Mouse (Mus musculus): Measurements from ENCODE around the gene Lair1. TPM values are rescaled to one million over a fixed set of nuclear protein-coding genes. Genes with fewer than 3 reads are reported as not detected.
"Not testable (repeated sequence)": the region's sequence is repeated elsewhere in the genome, so short reads cannot be mapped to it uniquely, and the experiment has no call there.

Gene Lair1
- polyA plus RNA-seq, 1 experiment from 2014 or later, result 2.6 TPM

DNA sequence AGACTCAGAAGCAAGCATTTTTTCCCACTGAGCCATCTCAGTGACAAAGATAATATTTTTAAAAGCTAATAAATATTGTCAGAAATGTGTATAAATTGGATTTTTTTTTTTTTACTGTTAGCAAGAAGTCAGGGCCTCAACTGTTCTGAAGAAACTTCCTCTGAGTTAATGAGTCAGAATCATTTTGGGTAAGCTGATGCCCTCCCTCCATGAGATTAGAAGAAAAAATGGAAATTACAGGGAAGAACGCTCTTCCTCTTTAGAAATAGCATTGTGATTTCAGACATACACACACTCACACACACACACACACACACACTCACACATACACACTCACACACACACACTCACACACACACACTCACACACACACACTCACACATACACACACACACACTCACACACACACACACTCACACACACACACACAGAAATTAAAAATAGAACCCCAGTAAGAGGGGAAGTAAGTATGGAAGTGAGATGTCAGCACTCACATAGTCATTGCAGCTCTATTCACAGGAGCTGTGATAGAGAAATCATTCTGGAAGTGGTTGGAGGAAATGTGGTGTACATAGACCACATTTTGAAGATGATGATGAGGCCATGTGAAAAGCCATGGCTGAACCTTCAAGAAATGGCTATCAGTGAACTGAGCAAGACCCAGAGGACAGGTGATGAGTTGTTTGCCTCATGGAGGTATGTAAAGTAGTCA is 866 bp upstream of the Lair1 start:
- H3K27me3 ChIP-seq (ENCODE audit: control insufficient read depth, insufficient read depth, low read length), result no peaks in the 10 kb centered on the region
- no peak overlapping the region for H3K27ac ChIP-seq (ENCODE audit: low read depth, low read length)
- no peak for ATAC-seq (ENCODE audit: low read depth)
- no peaks in the 10 kb centered on the region for H3K4me1 ChIP-seq (ENCODE audit: control insufficient read depth, insufficient read depth, low read length)
- H3K4me3 ChIP-seq (ENCODE audit: low read depth, low read length), result no peak overlapping the region
- H3K9me3 ChIP-seq (ENCODE audit: control insufficient read depth, low read length), result no peaks in the 10 kb centered on the region
- no peak overlapping the region for H3K9ac ChIP-seq (replicated peaks; ENCODE audit: low read depth, low read length)
- 93% methylated on average over 1 of the region's 1 CpGs for WGBS
- H3K4me2 ChIP-seq (ENCODE audit: low read depth, low read length), result no peak overlapping the region
- no peaks in the 10 kb centered on the region for H3K36me3 ChIP-seq (ENCODE audit: control insufficient read depth, insufficient read depth, low read length)

GRCm38 (mm10) chr7:4060602-4061188 is 2.3 kb downstream of the Lair1 start:
- H3K4me1 ChIP-seq (ENCODE audit: control insufficient read depth, insufficient read depth, low read length); H3K36me3 ChIP-seq (ENCODE audit: control insufficient read depth, insufficient read depth, low read length); H3K4me2 ChIP-seq (ENCODE audit: low read depth, low read length); ATAC-seq (ENCODE audit: low read depth); H3K9me3 ChIP-seq (ENCODE audit: control insufficient read depth, low read length); H3K4me3 ChIP-seq (ENCODE audit: low read depth, low read length); H3K27me3 ChIP-seq (ENCODE audit: control insufficient read depth, insufficient read depth, low read length); H3K9ac ChIP-seq (replicated peaks; ENCODE audit: low read depth, low read length); H3K27ac ChIP-seq (ENCODE audit: low read depth, low read length): not testable (repeated sequence)
- WGBS, result 58% methylated on average over 9 of the region's 9 CpGs

GRCm38 (mm10) chr7:4026794-4027421 is 36.1 kb downstream of the Lair1 start:
- Histone ChIP-seq H3K4me2 (ENCODE audit: low read depth, low read length) (no peak overlapping the region), H3K9me3 (ENCODE audit: control insufficient read depth, low read length) (no peaks in the 10 kb centered on the region), H3K27ac (ENCODE audit: low read depth, low read length) (no peak overlapping the region), H3K36me3 (ENCODE audit: control insufficient read depth, insufficient read depth, low read length) (no peaks in the 10 kb centered on the region), H3K9ac (replicated peaks; ENCODE audit: low read depth, low read length) (no peak overlapping the region), H3K4me3 (ENCODE audit: low read depth, low read length) (no peak overlapping the region), H3K4me1 (ENCODE audit: control insufficient read depth, insufficient read depth, low read length) (no peaks in the 10 kb centered on the region), H3K27me3 (ENCODE audit: control insufficient read depth, insufficient read depth, low read length) (no peaks in the 10 kb centered on the region)
- WGBS, result 22% methylated on average over 3 of the region's 3 CpGs
- ATAC-seq (ENCODE audit: low read depth), result no peak

DNA sequence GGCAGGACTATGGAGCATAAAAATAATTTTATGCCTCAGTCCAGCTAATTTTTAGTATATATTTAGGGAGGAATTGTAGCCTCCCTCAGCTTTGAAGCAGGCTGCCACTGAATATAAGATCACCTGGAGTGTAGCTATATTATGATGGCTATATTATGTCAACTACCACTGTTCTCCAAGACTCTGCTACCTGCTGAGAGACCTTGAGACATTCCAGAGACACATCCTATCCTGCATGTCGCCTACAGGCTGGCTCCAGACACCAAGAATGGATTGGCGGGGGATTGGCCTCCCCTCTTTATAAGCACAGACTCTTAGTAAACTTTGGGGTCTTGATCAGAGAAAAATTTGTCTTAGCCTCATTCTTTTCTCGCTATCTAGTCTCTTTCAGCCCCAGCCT is 58.4 kb downstream of the Lair1 start:
- H3K9me3 ChIP-seq (ENCODE audit: control insufficient read depth, low read length); H3K4me2 ChIP-seq (ENCODE audit: low read depth, low read length); H3K27me3 ChIP-seq (ENCODE audit: control insufficient read depth, insufficient read depth, low read length); H3K4me3 ChIP-seq (ENCODE audit: low read depth, low read length); H3K4me1 ChIP-seq (ENCODE audit: control insufficient read depth, insufficient read depth, low read length); ATAC-seq (ENCODE audit: low read depth); H3K36me3 ChIP-seq (ENCODE audit: control insufficient read depth, insufficient read depth, low read length); H3K9ac ChIP-seq (replicated peaks; ENCODE audit: low read depth, low read length); H3K27ac ChIP-seq (ENCODE audit: low read depth, low read length): not testable (repeated sequence)
- WGBS, result 68% methylated on average over 3 of the region's 3 CpGs

DNA sequence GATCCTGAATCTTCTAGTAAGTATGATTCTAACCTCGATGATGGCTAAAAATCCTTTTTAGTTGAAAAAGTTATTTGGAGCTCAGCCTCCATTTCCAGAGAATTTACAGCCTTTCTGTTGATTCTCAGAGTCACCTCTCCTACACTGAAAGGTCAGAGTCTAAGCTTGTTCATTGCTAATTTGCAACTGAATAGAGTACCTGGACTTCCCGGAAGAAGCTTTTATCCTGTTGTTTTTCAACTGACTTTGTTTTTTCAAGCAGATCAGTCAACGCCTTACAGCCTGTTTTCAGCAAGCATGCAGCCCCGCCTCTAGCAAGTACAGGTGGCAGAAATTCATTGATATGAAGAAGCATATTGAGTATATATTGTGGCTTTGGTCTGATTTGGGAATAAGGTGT is 59.0 kb downstream of the Lair1 start:
- H3K4me1 ChIP-seq (ENCODE audit: control insufficient read depth, insufficient read depth, low read length); H3K9ac ChIP-seq (replicated peaks; ENCODE audit: low read depth, low read length); H3K27me3 ChIP-seq (ENCODE audit: control insufficient read depth, insufficient read depth, low read length); H3K9me3 ChIP-seq (ENCODE audit: control insufficient read depth, low read length); H3K4me2 ChIP-seq (ENCODE audit: low read depth, low read length); H3K27ac ChIP-seq (ENCODE audit: low read depth, low read length); H3K36me3 ChIP-seq (ENCODE audit: control insufficient read depth, insufficient read depth, low read length); ATAC-seq (ENCODE audit: low read depth); H3K4me3 ChIP-seq (ENCODE audit: low read depth, low read length): not testable (repeated sequence)
- WGBS, result 81% methylated on average over 4 of the region's 4 CpGs

DNA sequence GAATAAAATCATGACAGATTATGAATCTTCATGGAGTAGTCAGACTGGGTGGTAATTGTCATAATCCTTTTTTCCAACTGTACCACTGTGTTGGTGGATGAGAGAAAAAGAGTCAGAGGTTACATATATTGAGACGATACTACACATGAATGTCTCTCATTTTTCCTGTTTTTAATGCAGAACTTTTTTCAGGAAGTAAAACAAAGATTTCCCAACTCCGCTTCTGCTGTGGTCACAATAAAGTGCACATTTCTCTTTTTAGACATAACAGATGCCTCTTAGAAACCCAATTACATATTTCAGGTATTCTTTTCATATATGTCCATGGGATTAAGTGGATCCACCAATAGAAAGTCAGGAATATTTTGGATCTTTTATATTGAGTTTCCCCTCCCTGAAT is 101.0 kb downstream of the Lair1 start:
- no peak for ATAC-seq (ENCODE audit: low read depth)
- Histone ChIP-seq H3K4me2 (ENCODE audit: low read depth, low read length) (no peak overlapping the region), H3K4me3 (ENCODE audit: low read depth, low read length) (no peak overlapping the region), H3K9me3 (ENCODE audit: control insufficient read depth, low read length) (no peaks in the 10 kb centered on the region), H3K4me1 (ENCODE audit: control insufficient read depth, insufficient read depth, low read length) (no peaks in the 10 kb centered on the region), H3K9ac (replicated peaks; ENCODE audit: low read depth, low read length) (no peak overlapping the region), H3K36me3 (ENCODE audit: control insufficient read depth, insufficient read depth, low read length) (no peaks in the 10 kb centered on the region), H3K27me3 (ENCODE audit: control insufficient read depth, insufficient read depth, low read length) (no peaks in the 10 kb centered on the region), H3K27ac (ENCODE audit: low read depth, low read length) (no peak overlapping the region)
- WGBS, result 90% methylated on average over 2 of the region's 2 CpGs

DNA sequence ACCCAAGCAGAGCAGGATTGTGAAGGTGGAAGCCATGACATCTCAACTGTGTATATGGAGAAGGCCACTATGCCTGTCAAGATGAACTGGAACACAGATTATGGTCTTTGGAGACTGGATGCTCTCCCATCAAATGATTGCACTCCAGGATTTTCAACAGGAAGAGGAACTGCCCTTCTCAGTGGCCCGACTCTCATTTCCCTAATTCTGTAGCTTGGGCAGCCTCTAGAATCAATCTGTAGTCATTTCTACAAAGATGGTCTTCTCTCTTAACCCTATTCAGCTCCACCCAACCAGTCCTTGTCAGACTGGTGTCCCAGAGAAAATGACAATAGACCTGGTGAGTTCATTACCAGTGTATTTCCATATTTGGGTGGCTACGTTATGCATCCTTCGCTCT is 105.6 kb downstream of the Lair1 start:
- no peak for ATAC-seq (ENCODE audit: low read depth)
- Histone ChIP-seq H3K9me3 (ENCODE audit: control insufficient read depth, low read length) (no peaks in the 10 kb centered on the region), H3K4me2 (ENCODE audit: low read depth, low read length) (no peak overlapping the region), H3K4me3 (ENCODE audit: low read depth, low read length) (no peak overlapping the region), H3K4me1 (ENCODE audit: control insufficient read depth, insufficient read depth, low read length) (no peaks in the 10 kb centered on the region), H3K27ac (ENCODE audit: low read depth, low read length) (no peak overlapping the region), H3K9ac (replicated peaks; ENCODE audit: low read depth, low read length) (no peak overlapping the region), H3K27me3 (ENCODE audit: control insufficient read depth, insufficient read depth, low read length) (no peaks in the 10 kb centered on the region), H3K36me3 (ENCODE audit: control insufficient read depth, insufficient read depth, low read length) (no peaks in the 10 kb centered on the region)
- 84% methylated on average over 3 of the region's 3 CpGs for WGBS

Other genes with a start within 250 kb of the Lair1 start
- gene Gm15448, start 237.5 kb downstream of the Lair1 start, polyA plus RNA-seq (2014; fragmentation: Nextera tagmentation; extraction: Ambion mirVana), result not detected in 2 replicates
- not detected in 2 replicates for gene Pira2, start 218.2 kb downstream of the Lair1 start, polyA plus RNA-seq (2014; fragmentation: Nextera tagmentation; extraction: Ambion mirVana)
- gene Gm14548, start 165.1 kb downstream of the Lair1 start, polyA plus RNA-seq (2014; fragmentation: Nextera tagmentation; extraction: Ambion mirVana), result not detected in 2 replicates
- not detected in 2 replicates for gene Lilra6, start 147.7 kb downstream of the Lair1 start, polyA plus RNA-seq (2014; fragmentation: Nextera tagmentation; extraction: Ambion mirVana)
- gene Ttyh1, start 56.2 kb upstream of the Lair1 start, polyA plus RNA-seq (2014; fragmentation: Nextera tagmentation; extraction: Ambion mirVana), result 149 and 151 TPM in 2 replicates
- gene Leng8, start 73.8 kb upstream of the Lair1 start, polyA plus RNA-seq (2014; fragmentation: Nextera tagmentation; extraction: Ambion mirVana), result 62.4 and 68.1 TPM in 2 replicates
- 4.1 and 4.6 TPM in 2 replicates for gene Leng9, start 87.2 kb upstream of the Lair1 start, polyA plus RNA-seq (2014; fragmentation: Nextera tagmentation; extraction: Ambion mirVana)
- 3.0 and 9.8 TPM in 2 replicates for gene Cdc42ep5, start 101.7 kb upstream of the Lair1 start, polyA plus RNA-seq (2014; fragmentation: Nextera tagmentation; extraction: Ambion mirVana)
- not detected in 2 replicates for gene Lilra5, start 174.6 kb upstream of the Lair1 start, polyA plus RNA-seq (2014; fragmentation: Nextera tagmentation; extraction: Ambion mirVana)